Comparison of ENCODE assay signal across 23 mouse cellular contexts in genomic region chr9:84360484-84360883, GRCm38 (mm10).
DNase-seq lines count a peak whose midpoint lies in the region; ATAC-seq and TF ChIP-seq lines count a peak whose summit lies in the region.
"Had no signal": no experiment of that assay in that cellular context is flagged by ENCODE, and none has a peak within 500 bp of the region (broad histone marks: within the 10 kb centered on the region; RNA-seq: fewer than 3 reads in every experiment).

No protein-coding gene starts in this region.

- no peak for TF ChIP-seq CTCF in hindbrain, postnatal 0 days (IDR thresholded peaks at IDR 0.05; ENCODE audit: low read depth)
- TF ChIP-seq CTCF in brain, embryonic 14.5 days (IDR thresholded peaks at IDR 0.05; ENCODE audit: borderline replicate concordance, extremely low read depth, insufficient read depth, insufficient read length): no peak

- 71% methylated on average over 4 of the region's 4 CpGs for WGBS in hindbrain, embryonic 11.5 days
- WGBS in hindbrain, postnatal 0 days: 66% methylated on average over 4 of the region's 4 CpGs
- 45% methylated on average over 4 of the region's 4 CpGs for WGBS in neural tube, embryonic 12.5 days

- no peak overlapping the region for H3K4me2 ChIP-seq in hindbrain, embryonic 11.5 days (replicated peaks; ENCODE audit: low read depth, low read length)
- no peak overlapping the region for H3K4me2 ChIP-seq in hindbrain, postnatal 0 days (ENCODE audit: low read depth, low read length)
- no peak overlapping the region for H3K4me2 ChIP-seq in neural tube, embryonic 12.5 days (replicated peaks)
- H3K4me2 ChIP-seq: embryonic facial prominence, embryonic 13.5 days; embryonic facial prominence, embryonic 15.5 days; forebrain, embryonic 13.5 days had no signal

- no peak overlapping the region for H3K4me3 ChIP-seq in hindbrain, embryonic 11.5 days (ENCODE audit: low read depth, low read length)
- H3K4me3 ChIP-seq in hindbrain, postnatal 0 days (ENCODE audit: low read length): no peak overlapping the region
- H3K4me3 ChIP-seq in neural tube, embryonic 12.5 days: no peak overlapping the region
- H3K4me3 ChIP-seq: embryonic facial prominence, embryonic 13.5 days; embryonic facial prominence, embryonic 15.5 days; erythroblast, embryonic 14.5 days; forebrain, embryonic 10.5 days; forebrain, embryonic 13.5 days had no signal

- no peaks in the 10 kb centered on the region for H3K27me3 ChIP-seq in hindbrain, embryonic 11.5 days (ENCODE audit: control insufficient read depth, insufficient read depth, low read length)
- no peaks in the 10 kb centered on the region for H3K27me3 ChIP-seq in hindbrain, postnatal 0 days (ENCODE audit: insufficient read depth, low read length)
- no peaks in the 10 kb centered on the region for H3K27me3 ChIP-seq in neural tube, embryonic 12.5 days (replicated peaks)
- H3K27me3 ChIP-seq: embryonic facial prominence, embryonic 13.5 days; embryonic facial prominence, embryonic 15.5 days; forebrain, embryonic 13.5 days; Patski had no signal

- no peak overlapping the region for H3K9ac ChIP-seq in hindbrain, embryonic 11.5 days (ENCODE audit: low read depth, low read length)
- no peak overlapping the region for H3K9ac ChIP-seq in hindbrain, postnatal 0 days (replicated peaks; ENCODE audit: low read length)
- H3K9ac ChIP-seq in neural tube, embryonic 12.5 days: no peak overlapping the region
- H3K9ac ChIP-seq: embryonic facial prominence, embryonic 13.5 days; embryonic facial prominence, embryonic 15.5 days; forebrain, embryonic 13.5 days had no signal

- H3K27ac ChIP-seq in hindbrain, embryonic 11.5 days (ENCODE audit: low read depth, low read length): no peak overlapping the region
- H3K27ac ChIP-seq in hindbrain, postnatal 0 days: no peak overlapping the region
- no peak overlapping the region for H3K27ac ChIP-seq in neural tube, embryonic 12.5 days
- H3K27ac ChIP-seq: embryonic facial prominence, embryonic 13.5 days; embryonic facial prominence, embryonic 15.5 days; forebrain, embryonic 10.5 days; forebrain, embryonic 13.5 days had no signal

- DNase-seq in hindbrain, embryonic 11.5 days (ENCODE audit: low spot score): no peak
- no peak for DNase-seq in hindbrain, postnatal 0 days (ENCODE audit: low spot score)
- no peak for DNase-seq in neural tube, embryonic 10.5 days (ENCODE audit: extremely low spot score, low spot score)
- DNase-seq in brain, embryonic 14.5 days (ENCODE audit: low read depth): peak; percentile 30
- DNase-seq in MN1 (ENCODE audit: low spot score): no peak
- DNase-seq: adrenal gland, adult 8-10 months; adrenal gland, postnatal 14 days; adrenal gland, postnatal 36 days; cerebellum, adult 11 months; cerebellum, adult 18-20 months; cerebellum, adult 8-10 months; cerebellum, adult 9-11 months; cerebellum, postnatal 36 days; embryo, embryonic 11 days had no signal

- peak; percentile 51; the same call in 1 of the 2 replicates for ATAC-seq in hindbrain, embryonic 11.5 days (ENCODE audit: low FRiP score)
- no peak for ATAC-seq in hindbrain, postnatal 0 days
- ATAC-seq in neural tube, embryonic 12.5 days (ENCODE audit: low FRiP score, low read depth): peak; percentile 54; the same call in 1 of the 2 replicates
- ATAC-seq: activated CD4-positive, CD25-positive, alpha-beta regulatory T cell, adult 4 months; forebrain, embryonic 13.5 days; forebrain, embryonic 16.5 days; Patski had no signal

- H3K9me3 ChIP-seq in hindbrain, embryonic 11.5 days (ENCODE audit: control insufficient read depth, low read length): no peaks in the 10 kb centered on the region
- H3K9me3 ChIP-seq in hindbrain, postnatal 0 days (ENCODE audit: low read length): no peaks in the 10 kb centered on the region
- H3K9me3 ChIP-seq in neural tube, embryonic 12.5 days: no peaks in the 10 kb centered on the region
- H3K9me3 ChIP-seq: embryonic facial prominence, embryonic 13.5 days; embryonic facial prominence, embryonic 15.5 days; forebrain, embryonic 10.5 days; forebrain, embryonic 13.5 days had no signal

- no peaks in the 10 kb centered on the region for H3K36me3 ChIP-seq in hindbrain, embryonic 11.5 days (ENCODE audit: control insufficient read depth, insufficient read depth, low read length)
- H3K36me3 ChIP-seq in hindbrain, postnatal 0 days (ENCODE audit: insufficient read depth, low read length): no peaks in the 10 kb centered on the region
- H3K36me3 ChIP-seq in neural tube, embryonic 12.5 days: no peaks in the 10 kb centered on the region
- H3K36me3 ChIP-seq: embryonic facial prominence, embryonic 13.5 days; embryonic facial prominence, embryonic 15.5 days; forebrain, embryonic 10.5 days had no signal

- no peaks in the 10 kb centered on the region for H3K4me1 ChIP-seq in hindbrain, embryonic 11.5 days (replicated peaks; ENCODE audit: control insufficient read depth, insufficient read depth, low read length)
- H3K4me1 ChIP-seq in hindbrain, postnatal 0 days (ENCODE audit: insufficient read depth, low read length): no peaks in the 10 kb centered on the region
- peaks cover 4% of the 10 kb centered on the region; the same call in 1 of the 2 replicates for H3K4me1 ChIP-seq in neural tube, embryonic 12.5 days
- H3K4me1 ChIP-seq: embryonic facial prominence, embryonic 13.5 days; embryonic facial prominence, embryonic 15.5 days; forebrain, embryonic 13.5 days had no signal

- TF ChIP-seq POLR2A in brain, embryonic 14.5 days (IDR thresholded peaks at IDR 0.05; ENCODE audit: borderline replicate concordance, extremely low read depth, insufficient read depth, insufficient read length, poor library complexity, severe bottlenecking): no peak
